ENCODE assay signal across 8 mouse cellular contexts in genomic region chr10:28730122-28730521, GRCm38 (mm10).
DNase-seq lines count a peak whose midpoint lies in the region; ATAC-seq and TF ChIP-seq lines count a peak whose summit lies in the region.
"Had no signal": no experiment of that assay in that cellular context is flagged by ENCODE, and none has a peak within 500 bp of the region (broad histone marks: within the 10 kb centered on the region; RNA-seq: fewer than 3 reads in every experiment).

No protein-coding gene starts in this region.

- no peak overlapping the region for H3K9ac ChIP-seq in hindbrain, embryonic 14.5 days
- H3K9ac ChIP-seq: liver, embryonic 13.5 days had no signal

- 7% methylated on average over 2 of the region's 2 CpGs for WGBS in hindbrain, embryonic 14.5 days

- DNase-seq in kidney, postnatal 14 days = peak; percentile 2
- no peak for DNase-seq in kidney, adult 18-20 months
- DNase-seq in ZHBTc4 (ENCODE audit: low read depth, low spot score) = peak; percentile 67
- DNase-seq in hindbrain, embryonic 14.5 days (ENCODE audit: low spot score) = peak; percentile 42
- DNase-seq in thymus, postnatal 4 days = peak; percentile 44
- DNase-seq: liver, embryonic 13.5 days had no signal

- no peaks in the 10 kb centered on the region for H3K36me3 ChIP-seq in E14TG2a.4 (ENCODE audit: insufficient read depth, low read length)
- no peaks in the 10 kb centered on the region for H3K36me3 ChIP-seq in hindbrain, embryonic 14.5 days (replicated peaks; ENCODE audit: control insufficient read depth, insufficient read depth)
- H3K36me3 ChIP-seq: liver, embryonic 13.5 days had no signal

- H3K9me3 ChIP-seq in E14TG2a.4 (ENCODE audit: low read length) = peaks cover 3% of the 10 kb centered on the region; the same call in 1 of the 2 replicates
- no peaks in the 10 kb centered on the region for H3K9me3 ChIP-seq in hindbrain, embryonic 14.5 days (ENCODE audit: control insufficient read depth, low read length)
- H3K9me3 ChIP-seq: liver, embryonic 13.5 days had no signal

- no peaks in the 10 kb centered on the region for H3K4me1 ChIP-seq in E14TG2a.4 (replicated peaks; ENCODE audit: low read depth, low read length)
- H3K4me1 ChIP-seq in hindbrain, embryonic 14.5 days (replicated peaks; ENCODE audit: control insufficient read depth, insufficient read depth, low read length) = no peaks in the 10 kb centered on the region
- H3K4me1 ChIP-seq: liver, embryonic 13.5 days had no signal

- H3K27me3 ChIP-seq in E14TG2a.4 (ENCODE audit: insufficient read depth, low read length) = no peaks in the 10 kb centered on the region
- no peaks in the 10 kb centered on the region for H3K27me3 ChIP-seq in hindbrain, embryonic 14.5 days (ENCODE audit: control insufficient read depth, insufficient read depth, low read length)
- H3K27me3 ChIP-seq: liver, embryonic 13.5 days had no signal

- peak; percentile 55; the same call in 1 of the 2 replicates for ATAC-seq in hindbrain, embryonic 14.5 days (ENCODE audit: low FRiP score)
- no peak for ATAC-seq in monocyte, adult 5-6 weeks (replicated peaks; ENCODE audit: insufficient number of reproducible peaks, low FRiP score, low TSS enrichment, poor library complexity, severe bottlenecking)

- no peak overlapping the region for H3K4me3 ChIP-seq in E14TG2a.4 (replicated peaks; ENCODE audit: low read length)
- no peak overlapping the region for H3K4me3 ChIP-seq in hindbrain, embryonic 14.5 days (replicated peaks; ENCODE audit: low read length)
- H3K4me3 ChIP-seq: liver, embryonic 13.5 days had no signal

- H3K27ac ChIP-seq in hindbrain, embryonic 14.5 days = no peak overlapping the region
- H3K27ac ChIP-seq: liver, embryonic 13.5 days had no signal

- peak; percentile 54 for TF ChIP-seq CTCF in E14TG2a.4 (conservative IDR thresholded peaks at IDR 0.05; ENCODE audit: low read length)

- no peak overlapping the region for H3K4me2 ChIP-seq in hindbrain, embryonic 14.5 days (replicated peaks)
- H3K4me2 ChIP-seq: liver, embryonic 13.5 days had no signal
